Mouse (Mus musculus): ENCODE data around the gene Nlrp1a.

DNA sequence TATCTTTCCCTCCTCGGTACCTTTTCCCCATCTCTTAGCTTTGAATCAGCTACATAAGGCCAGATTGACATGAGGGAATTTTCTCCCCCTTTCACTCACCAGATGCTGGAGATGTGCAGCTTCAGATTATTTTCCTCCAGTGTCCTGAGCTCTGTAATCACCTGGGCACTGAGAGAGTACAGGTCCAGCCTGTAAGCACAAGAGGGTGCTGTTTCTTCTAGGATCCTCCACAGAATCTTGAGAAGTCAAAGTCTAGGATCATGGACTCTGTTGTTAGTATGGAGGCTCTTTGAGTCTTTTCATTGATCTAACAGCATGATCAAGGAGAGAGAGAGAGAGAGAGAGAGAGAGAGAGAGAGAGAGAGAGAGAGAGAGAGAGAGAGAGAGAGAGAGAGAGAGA lies 25.1 kb upstream of the Nlrp1a start:
- no peak for TF ChIP-seq CTCF (IDR thresholded peaks at IDR 0.05; ENCODE audit: insufficient read depth, low read depth, low read length)
- TF ChIP-seq POLR2A (IDR thresholded peaks at IDR 0.05; ENCODE audit: insufficient read depth, low read depth, low read length) = no peak

All from olfactory bulb, adult 2 months (tissue).